Mouse (Mus musculus) forebrain, embryonic 16.5 days (tissue): ENCODE measurements around the gene Anks1b. TPM values are rescaled to one million over a fixed set of nuclear protein-coding genes. Genes with fewer than 3 reads are reported as not detected.
A peak's percentile ranks its signal among the peaks of the same experiment; 100 is the strongest.

Source experiments
- ATAC-seq: fragments of 200-750 bp; cut with Nextera tagmentation; 2 replicates; pipeline ENCODE4 v1.8.0; 2017; ENCODE audit warnings: mild to moderate bottlenecking, moderate library complexity
- H3K27ac ChIP-seq: fragments of 300-500 bp; sonication (generic); 2 replicates; pipeline ENCODE4 v1.5.1; 2014; ENCODE audit warnings: low read length, control low read depth
- H3K27me3 ChIP-seq: fragments of 300-500 bp; sonication (generic); replicated peaks from 2 replicates; pipeline ENCODE4 v1.6.1; 2014; ENCODE audit warnings: low read length; ENCODE audit not compliant: control insufficient read depth, insufficient read depth
- H3K36me3 ChIP-seq: fragments of 300-500 bp; sonication (generic); 2 replicates; pipeline ENCODE4 v1.6.1; 2014; ENCODE audit not compliant: control insufficient read depth, insufficient read depth
- H3K4me1 ChIP-seq: fragments of 300-500 bp; sonication (generic); replicated peaks from 2 replicates; pipeline ENCODE4 v1.6.1; 2014; ENCODE audit warnings: low read length; ENCODE audit not compliant: control insufficient read depth, insufficient read depth
- H3K4me2 ChIP-seq: fragments of 300-500 bp; sonication (generic); 2 replicates; pipeline ENCODE4 v1.6.1; 2014; ENCODE audit warnings: mild to moderate bottlenecking, low read length, control low read depth
- H3K4me3 ChIP-seq: fragments of 300-500 bp; sonication (generic); replicated peaks from 2 replicates; pipeline ENCODE4 v1.5.1; 2014; ENCODE audit warnings: mild to moderate bottlenecking, low read length, control low read depth
- H3K9ac ChIP-seq: fragments of 300-500 bp; sonication (generic); replicated peaks from 2 replicates; pipeline ENCODE4 v1.6.1; 2014; ENCODE audit warnings: low read depth, low read length, control low read depth
- H3K9me3 ChIP-seq: fragments of 300-500 bp; sonication (generic); 2 replicates; pipeline ENCODE4 v1.6.1; 2016; ENCODE audit warnings: low read length; ENCODE audit not compliant: control insufficient read depth
- WGBS: fragments of 180-500 bp; shearing (Covaris S2); extraction: QIAGEN DNeasy Blood & Tissue Kit; methylation state at CpG from one replicate; pipeline ENCODE4 v1.1.7; 2014; 5-methylcytosine and 5-hydroxymethylcytosine counted together
- polyA plus RNA-seq: library from polyadenylated mRNA; unstranded; fragments of >200 nt; fragmentation: Nextera tagmentation; extraction: Ambion mirVana; gene quantifications from 2 replicates; pipeline ENCODE4 v1.2.1, GENCODE M21; 2015

Anks1b gene
- polyA plus RNA-seq, 1 experiment from 2014 or later, result 84.4 TPM

- H3K4me2 ChIP-seq, result no peak overlapping the region
- H3K27me3 ChIP-seq, result no peaks in the 10 kb centered on the region
- peaks cover 8% of the 10 kb centered on the region for H3K4me1 ChIP-seq
- no peak overlapping the region for H3K27ac ChIP-seq
- 78% methylated on average over 5 of the region's 5 CpGs for WGBS
- H3K9ac ChIP-seq, result no peak overlapping the region
- no peaks in the 10 kb centered on the region for H3K9me3 ChIP-seq
- no peak overlapping the region for H3K4me3 ChIP-seq
- ATAC-seq, result no peak
- no peaks in the 10 kb centered on the region for H3K36me3 ChIP-seq
Measured at GRCm38 (mm10) chr10:90579970-90580369, 706.7 kb downstream of the Anks1b start.

- ATAC-seq, result no peak
- H3K9me3 ChIP-seq, result no peaks in the 10 kb centered on the region
- no peak overlapping the region for H3K27ac ChIP-seq
- no peaks in the 10 kb centered on the region for H3K27me3 ChIP-seq
- H3K4me1 ChIP-seq, result peaks cover 2% of the 10 kb centered on the region; the same call in 1 of the 2 replicates
- H3K36me3 ChIP-seq, result no peaks in the 10 kb centered on the region
- no peak overlapping the region for H3K9ac ChIP-seq
- 82% methylated on average over 4 of the region's 4 CpGs for WGBS
- H3K4me2 ChIP-seq, result no peak overlapping the region
- H3K4me3 ChIP-seq, result no peak overlapping the region
Measured at GRCm38 (mm10) chr10:90584052-90584451, 710.7 kb downstream of the Anks1b start.

GRCm38 (mm10) chr10:90596142-90596541 lies 722.8 kb downstream of the Anks1b start:
- Histone ChIP-seq H3K9ac (no peak overlapping the region), H3K4me1 (peaks cover 12% of the 10 kb centered on the region), H3K4me3 (no peak overlapping the region), H3K27me3 (no peaks in the 10 kb centered on the region), H3K9me3 (no peaks in the 10 kb centered on the region), H3K36me3 (no peaks in the 10 kb centered on the region), H3K4me2 (no peak overlapping the region), H3K27ac (0 out of 2 replicates have a peak overlapping the region, but pooled peaks have one; percentile 28)
- WGBS, result 10% methylated on average over 3 of the region's 3 CpGs
- ATAC-seq, result peak; percentile 93

GRCm38 (mm10) chr10:90596576-90596975 lies 723.3 kb downstream of the Anks1b start:
- peaks cover 12% of the 10 kb centered on the region for H3K4me1 ChIP-seq
- no peak overlapping the region for H3K4me3 ChIP-seq
- no peaks in the 10 kb centered on the region for H3K36me3 ChIP-seq
- no peak overlapping the region for H3K9ac ChIP-seq
- H3K4me2 ChIP-seq, result no peak overlapping the region
- H3K27ac ChIP-seq, result no peak overlapping the region; the same call in 1 of the 2 replicates
- H3K27me3 ChIP-seq, result no peaks in the 10 kb centered on the region
- 2% methylated on average over 3 of the region's 3 CpGs for whole genome bisulfite sequencing
- no peaks in the 10 kb centered on the region for H3K9me3 ChIP-seq
- peak; percentile 76 for ATAC-seq

- Histone ChIP-seq H3K27ac (no peak overlapping the region), H3K36me3 (no peaks in the 10 kb centered on the region), H3K4me1 (peaks cover 12% of the 10 kb centered on the region), H3K9me3 (no peaks in the 10 kb centered on the region), H3K4me2 (no peak overlapping the region), H3K4me3 (no peak overlapping the region), H3K27me3 (no peaks in the 10 kb centered on the region), H3K9ac (no peak overlapping the region)
- ATAC-seq, result no peak
Measured at GRCm38 (mm10) chr10:90599149-90599548, 725.8 kb downstream of the Anks1b start.

GRCm38 (mm10) chr10:90599726-90600531 lies 726.6 kb downstream of the Anks1b start:
- H3K9me3 ChIP-seq, result no peaks in the 10 kb centered on the region
- H3K4me3 ChIP-seq, result no peak overlapping the region
- no peaks in the 10 kb centered on the region for H3K27me3 ChIP-seq
- ATAC-seq, result no peak
- H3K36me3 ChIP-seq, result no peaks in the 10 kb centered on the region
- no peak overlapping the region for H3K4me2 ChIP-seq
- peaks cover 12% of the 10 kb centered on the region for H3K4me1 ChIP-seq
- H3K27ac ChIP-seq, result no peak overlapping the region
- no peak overlapping the region for H3K9ac ChIP-seq
- 78% methylated on average over 14 of the region's 14 CpGs for WGBS

GRCm38 (mm10) chr10:90607586-90607985 lies 734.3 kb downstream of the Anks1b start:
- H3K4me2 ChIP-seq, result no peak overlapping the region
- peak; percentile 79 for ATAC-seq
- H3K4me1 ChIP-seq, result no peaks in the 10 kb centered on the region; the same call in 1 of the 2 replicates
- H3K4me3 ChIP-seq, result no peak overlapping the region
- no peaks in the 10 kb centered on the region for H3K36me3 ChIP-seq
- H3K27ac ChIP-seq, result 0 out of 2 replicates have a peak overlapping the region, but pooled peaks have one; percentile 21
- H3K27me3 ChIP-seq, result no peaks in the 10 kb centered on the region
- no peaks in the 10 kb centered on the region for H3K9me3 ChIP-seq
- H3K9ac ChIP-seq, result no peak overlapping the region
- 33% methylated on average over 3 of the region's 3 CpGs for WGBS

GRCm38 (mm10) chr10:90609437-90609836 lies 736.1 kb downstream of the Anks1b start:
- Histone ChIP-seq H3K4me3 (no peak overlapping the region), H3K4me2 (no peak overlapping the region), H3K36me3 (no peaks in the 10 kb centered on the region), H3K9ac (no peak overlapping the region), H3K27ac (no peak overlapping the region), H3K27me3 (no peaks in the 10 kb centered on the region), H3K9me3 (no peaks in the 10 kb centered on the region), H3K4me1 (no peaks in the 10 kb centered on the region; the same call in 1 of the 2 replicates)
- WGBS, result 82% methylated on average over 7 of the region's 7 CpGs
- ATAC-seq, result no peak

GRCm38 (mm10) chr10:90613051-90613450 lies 739.7 kb downstream of the Anks1b start:
- Histone ChIP-seq H3K9me3 (no peaks in the 10 kb centered on the region), H3K4me3 (no peak overlapping the region), H3K4me1 (peaks cover 16% of the 10 kb centered on the region), H3K36me3 (no peaks in the 10 kb centered on the region), H3K27ac (no peak overlapping the region), H3K27me3 (no peaks in the 10 kb centered on the region), H3K4me2 (no peak overlapping the region), H3K9ac (no peak overlapping the region)
- 91% methylated on average over 3 of the region's 3 CpGs for WGBS
- no peak for ATAC-seq
